Mouse (Mus musculus): ENCODE measurements at regions not wholly inside any gene's neighbourhood (a gene's known extent, or its start where the extent isn't known, plus 50 kb on each side); places are given as distances from the start of the nearest gene placed in this dataset.
"Not testable (repeated sequence)": the region's sequence is repeated elsewhere in the genome, so short reads cannot be mapped to it uniquely, and the experiment has no call there.

DNA sequence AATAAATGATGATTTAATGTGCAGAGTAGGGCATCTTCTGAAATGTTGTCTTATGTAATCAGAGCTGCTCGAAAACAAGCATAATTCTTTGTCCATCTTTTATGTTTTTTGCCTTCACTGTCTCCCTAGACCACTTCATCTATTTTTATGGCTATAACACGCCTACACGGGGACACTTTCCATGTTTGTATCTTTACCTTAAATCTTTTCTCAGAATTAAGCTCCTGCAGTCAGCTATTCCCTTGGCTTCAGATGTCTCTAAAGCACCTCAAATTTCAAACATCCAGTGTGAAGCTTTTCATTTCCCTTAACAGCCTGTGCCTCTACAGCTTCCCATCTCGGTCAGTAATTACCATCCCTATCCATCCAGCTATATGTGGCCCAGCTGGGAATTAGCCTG lies 242.7 kb upstream of the Ube2e3 start:
- no peak for ATAC-seq (replicated peaks; ENCODE audit: low FRiP score, low TSS enrichment, poor library complexity, severe bottlenecking)

DNA sequence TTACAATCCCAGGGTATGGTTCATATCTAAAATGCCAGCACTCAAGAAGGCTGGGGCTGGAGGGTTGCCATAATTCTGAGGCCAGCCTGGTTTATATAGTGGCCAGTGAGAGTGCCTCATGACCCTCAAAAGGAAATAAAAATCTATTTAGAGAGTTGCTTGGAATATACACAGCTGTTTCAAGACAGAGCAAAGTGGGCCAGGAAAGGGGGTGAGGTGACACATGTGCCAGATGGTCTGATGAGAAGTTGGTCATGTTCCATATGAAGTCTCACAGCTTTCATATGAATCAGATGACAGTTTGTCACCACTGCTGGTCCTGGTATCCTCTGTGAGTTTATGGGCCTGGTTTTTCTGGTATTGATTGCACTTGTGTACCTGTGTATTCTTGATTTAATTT lies 261.5 kb upstream of the Ube2e3 start:
- no peak for ATAC-seq (replicated peaks; ENCODE audit: low FRiP score, low TSS enrichment, poor library complexity, severe bottlenecking)

DNA sequence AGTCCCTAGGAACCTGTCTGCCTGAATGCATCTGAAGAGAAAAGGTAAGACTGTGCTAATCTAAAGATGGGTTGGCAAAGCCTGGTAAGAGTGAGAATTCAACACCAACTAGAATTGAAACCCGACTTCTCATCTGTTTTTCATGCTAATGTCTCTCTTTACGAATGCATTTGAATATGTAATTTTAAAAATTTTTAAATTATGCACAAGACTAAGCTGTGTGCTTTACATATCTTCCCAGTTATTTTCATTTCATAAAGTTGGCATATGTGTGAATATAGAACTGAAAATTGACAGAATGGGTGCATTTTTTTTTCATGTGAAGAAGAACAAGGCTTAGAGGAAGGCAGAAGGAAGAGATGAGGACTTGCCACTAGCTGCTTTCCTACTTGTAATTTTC lies 267.2 kb upstream of the Ube2e3 start:
- no peak for ATAC-seq (replicated peaks; ENCODE audit: low FRiP score, low TSS enrichment, poor library complexity, severe bottlenecking)

DNA sequence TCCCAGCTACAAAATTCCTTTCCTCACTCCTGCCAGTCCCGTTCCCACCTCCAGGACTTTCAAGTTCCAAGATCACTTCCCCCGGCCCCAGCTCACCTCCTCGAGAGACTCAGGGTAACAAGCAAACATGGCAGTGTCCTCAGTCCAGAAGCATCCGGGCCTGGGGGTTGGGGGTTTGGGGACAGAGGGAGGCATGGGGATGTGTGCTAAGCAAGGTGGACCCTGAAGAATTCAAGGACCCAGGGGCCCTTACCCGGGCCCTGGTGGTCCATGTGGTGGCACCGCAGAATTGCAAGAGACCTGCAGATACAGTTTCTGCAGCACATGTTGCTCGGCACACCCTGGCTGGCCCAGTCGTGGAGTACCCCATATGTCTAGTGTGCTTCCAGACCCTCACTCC lies 269.9 kb upstream of the Ube2e3 start:
- ATAC-seq (replicated peaks; ENCODE audit: low FRiP score, low TSS enrichment, poor library complexity, severe bottlenecking): no peak

DNA sequence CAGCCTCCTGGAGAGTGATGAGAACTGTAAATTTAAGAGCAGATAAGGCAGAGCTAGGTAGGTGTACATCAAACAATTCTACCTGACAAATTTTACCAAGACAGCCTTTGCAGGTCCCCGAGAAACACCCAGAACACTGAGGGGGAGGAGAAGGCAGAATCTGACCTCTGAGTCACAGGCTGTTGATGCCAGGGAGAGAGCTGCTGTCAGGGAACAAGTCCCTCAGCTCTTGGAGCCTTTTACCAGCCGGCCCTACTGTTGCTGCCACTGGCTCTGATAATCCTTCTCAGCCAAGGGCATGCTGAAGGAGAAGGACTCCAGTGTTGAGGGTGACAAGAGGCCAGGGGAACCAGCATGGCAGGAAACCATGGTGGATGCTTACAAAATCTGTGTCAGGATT lies 271.7 kb upstream of the Ube2e3 start:
- ATAC-seq (replicated peaks; ENCODE audit: low FRiP score, low TSS enrichment, poor library complexity, severe bottlenecking): no peak

DNA sequence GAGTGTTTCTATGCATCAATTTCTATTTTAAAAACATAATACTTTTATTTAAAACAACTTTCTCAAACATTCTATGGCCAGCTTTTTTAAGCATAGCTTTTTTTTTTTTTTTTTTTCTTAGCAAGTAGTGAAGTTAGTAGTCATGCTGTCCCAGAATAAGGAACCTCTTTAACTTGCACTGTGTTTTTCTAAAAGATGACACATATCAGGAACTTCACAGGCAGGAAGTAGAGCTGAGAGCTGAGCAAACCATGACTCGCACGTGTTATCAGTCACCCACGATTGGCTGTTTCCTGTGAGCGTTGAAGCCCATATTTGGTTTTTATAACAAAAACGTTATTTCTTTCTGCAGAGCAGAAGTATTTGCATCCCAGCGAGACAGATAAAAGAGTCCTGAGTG lies 287.9 kb upstream of the Ube2e3 start:
- peak; percentile 97 for ATAC-seq (replicated peaks; ENCODE audit: low FRiP score, low TSS enrichment, poor library complexity, severe bottlenecking)

DNA sequence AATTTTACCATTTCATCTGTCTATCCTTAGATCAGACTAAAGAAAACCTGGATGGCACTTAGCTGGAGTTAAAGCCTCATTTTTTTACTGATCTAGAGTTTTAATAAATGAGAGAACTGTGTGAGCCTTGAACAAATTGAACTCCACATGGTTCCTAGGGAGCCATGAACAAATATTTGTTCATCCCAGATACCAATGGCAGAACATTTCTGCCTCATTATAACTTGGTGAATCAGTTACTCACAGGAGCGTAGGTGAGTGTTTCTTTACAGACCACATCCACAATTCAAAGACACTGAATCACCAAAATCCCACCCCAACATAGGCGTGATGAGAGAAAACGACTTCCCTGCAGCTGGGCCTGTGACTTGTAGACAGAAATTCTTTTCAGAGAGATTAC lies 295.4 kb upstream of the Ube2e3 start:
- ATAC-seq (replicated peaks; ENCODE audit: low FRiP score, low TSS enrichment, poor library complexity, severe bottlenecking): no peak

DNA sequence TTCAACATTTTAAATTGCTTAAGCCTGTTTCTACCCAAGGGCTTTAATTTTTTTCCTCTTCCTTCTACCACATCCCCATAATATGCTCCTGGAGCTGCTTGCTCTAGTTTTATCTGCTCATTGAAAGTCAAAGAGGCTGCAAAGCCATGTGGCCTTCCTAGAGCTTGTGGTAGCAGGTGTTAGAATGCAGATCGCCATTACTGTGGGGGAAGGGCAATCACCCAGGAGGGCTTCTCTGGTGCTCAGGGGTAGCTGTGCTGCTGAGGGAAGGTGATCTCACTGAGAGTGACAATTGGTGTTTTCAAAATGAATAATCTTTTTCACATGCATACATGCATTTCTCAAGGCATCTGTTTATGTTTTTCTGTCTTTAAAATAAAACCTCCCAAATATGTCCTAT lies 309.8 kb upstream of the Ube2e3 start:
- no peak for ATAC-seq (replicated peaks; ENCODE audit: low FRiP score, low TSS enrichment, poor library complexity, severe bottlenecking)

DNA sequence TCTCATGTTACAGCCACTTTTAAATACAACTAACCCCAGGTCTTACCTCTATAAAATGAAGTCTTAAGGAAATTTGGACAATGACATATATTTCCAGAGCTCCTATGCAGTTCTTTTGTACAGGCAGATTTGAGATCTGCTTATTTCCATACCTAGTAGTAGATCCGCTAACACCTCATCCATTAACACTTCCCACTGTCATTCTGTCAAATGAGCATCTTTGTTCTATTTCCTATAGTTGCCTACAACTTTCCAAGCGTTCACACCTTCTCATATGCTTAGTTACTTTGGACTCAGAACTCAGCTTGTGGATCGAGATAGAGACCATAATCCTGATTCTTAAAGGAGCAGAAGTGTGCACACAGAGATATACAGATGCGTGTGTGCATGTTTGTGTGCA lies 316.8 kb upstream of the Ube2e3 start:
- ATAC-seq (replicated peaks; ENCODE audit: low FRiP score, low TSS enrichment, poor library complexity, severe bottlenecking): no peak

DNA sequence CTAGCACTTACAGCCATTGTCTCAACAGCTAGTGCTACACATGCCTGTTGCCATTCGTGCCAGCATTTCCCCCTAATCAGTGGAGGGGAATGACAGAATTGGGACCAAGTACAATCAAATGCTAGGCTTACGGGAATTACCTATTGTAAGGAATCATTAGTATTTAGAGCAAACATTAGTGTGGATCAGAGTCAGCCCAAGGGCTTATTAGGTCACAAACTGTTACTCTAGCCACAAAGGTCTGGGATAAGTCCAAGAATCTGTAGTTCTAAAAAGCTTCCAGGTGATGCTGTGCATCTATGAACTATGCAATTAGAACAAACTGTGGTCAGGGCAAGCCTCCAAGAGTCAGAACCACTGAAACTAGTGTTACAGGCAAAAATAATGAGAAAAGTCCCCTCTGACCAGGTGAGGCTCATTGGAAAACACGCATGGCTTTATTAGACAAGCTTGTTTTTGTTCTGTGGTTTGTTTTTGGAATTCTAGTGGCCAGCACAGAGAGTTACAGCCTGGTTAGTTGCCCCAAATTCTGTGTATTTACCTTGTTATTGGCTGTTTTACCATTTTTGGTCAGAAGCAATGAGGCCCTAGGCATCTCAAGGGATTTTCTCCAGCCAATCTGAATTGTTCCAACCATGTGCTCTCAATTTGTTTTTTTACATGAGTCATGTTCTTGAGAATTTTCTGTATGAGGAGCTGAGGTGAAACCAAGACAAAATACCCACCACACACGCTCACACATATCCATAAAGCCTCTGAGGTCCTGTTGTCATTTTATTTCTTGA lies 319.0 kb upstream of the Ube2e3 start:
- ATAC-seq (replicated peaks; ENCODE audit: low FRiP score, low TSS enrichment, poor library complexity, severe bottlenecking): no peak

DNA sequence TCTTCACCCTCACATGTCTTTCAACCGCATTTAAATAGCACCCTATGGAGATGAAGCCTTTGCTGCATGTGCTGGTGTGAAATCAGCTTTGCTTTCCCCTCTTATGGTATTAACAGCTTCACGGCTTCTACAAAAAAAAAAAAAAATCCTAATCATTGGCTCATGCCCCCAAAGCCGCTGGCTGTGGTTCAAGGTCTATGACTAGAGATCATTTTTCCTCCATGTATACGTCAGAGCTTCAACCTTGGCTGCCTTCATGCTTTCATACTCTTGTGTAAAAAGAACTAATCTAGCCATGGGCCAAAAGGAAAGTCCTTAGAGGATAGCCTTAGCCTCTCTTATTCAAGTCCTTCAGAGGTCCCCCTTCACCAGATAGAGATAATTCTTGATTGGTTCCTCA lies 320.6 kb upstream of the Ube2e3 start:
- ATAC-seq (replicated peaks; ENCODE audit: low FRiP score, low TSS enrichment, poor library complexity, severe bottlenecking): no peak

DNA sequence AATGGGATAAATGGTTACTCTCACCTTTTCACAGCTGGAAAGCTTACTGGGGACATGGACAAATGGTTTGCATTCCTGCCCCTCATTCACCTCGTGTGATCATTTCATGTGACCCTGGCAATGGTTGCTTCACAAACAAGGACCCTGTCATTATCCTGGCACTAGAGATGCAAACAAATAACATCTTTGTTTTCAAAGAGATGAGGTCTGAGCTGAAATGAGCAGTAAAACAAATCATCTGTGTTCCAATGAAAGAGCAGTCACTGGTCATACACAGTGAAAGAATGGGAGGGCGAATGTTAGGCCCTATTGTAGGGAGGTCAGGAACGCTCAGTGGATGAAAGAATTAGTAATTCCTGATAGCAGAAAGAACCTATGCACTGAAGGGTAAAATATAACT lies 327.5 kb upstream of the Ube2e3 start:
- ATAC-seq (replicated peaks; ENCODE audit: low FRiP score, low TSS enrichment, poor library complexity, severe bottlenecking): no peak

DNA sequence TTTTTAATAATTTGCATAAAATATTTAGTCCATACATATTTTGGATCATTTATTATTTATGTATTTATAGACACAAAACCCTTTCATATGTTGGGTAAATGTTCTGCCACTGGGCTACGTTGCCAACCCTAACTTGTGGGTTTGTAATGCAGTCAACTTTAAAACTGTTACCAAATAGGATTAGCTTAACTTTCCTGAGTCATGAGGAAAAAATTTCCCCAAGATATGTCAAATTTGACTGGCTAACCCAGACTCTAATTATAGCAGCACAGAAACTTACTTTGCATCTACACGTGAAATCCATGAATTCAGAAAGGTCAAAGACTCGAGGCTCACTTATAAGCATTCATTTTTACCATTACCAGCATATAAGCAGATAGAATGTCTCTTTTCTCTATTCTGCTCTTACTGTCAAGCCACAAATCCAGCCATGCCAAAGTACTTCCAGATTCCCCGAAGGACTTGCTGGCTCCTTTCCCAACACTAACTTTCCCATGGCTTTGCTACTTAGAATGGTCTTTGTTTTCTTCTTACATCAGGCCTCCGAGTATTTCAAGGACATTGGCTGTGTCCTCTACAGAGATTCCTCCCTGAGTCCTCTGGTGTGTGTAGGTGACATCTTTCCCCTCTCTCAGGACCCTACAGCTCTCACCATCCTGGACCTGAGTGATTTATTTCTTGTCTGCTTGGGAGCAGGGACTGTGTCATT lies 328.2 kb upstream of the Ube2e3 start:
- ATAC-seq (replicated peaks; ENCODE audit: low FRiP score, low TSS enrichment, poor library complexity, severe bottlenecking): no peak

DNA sequence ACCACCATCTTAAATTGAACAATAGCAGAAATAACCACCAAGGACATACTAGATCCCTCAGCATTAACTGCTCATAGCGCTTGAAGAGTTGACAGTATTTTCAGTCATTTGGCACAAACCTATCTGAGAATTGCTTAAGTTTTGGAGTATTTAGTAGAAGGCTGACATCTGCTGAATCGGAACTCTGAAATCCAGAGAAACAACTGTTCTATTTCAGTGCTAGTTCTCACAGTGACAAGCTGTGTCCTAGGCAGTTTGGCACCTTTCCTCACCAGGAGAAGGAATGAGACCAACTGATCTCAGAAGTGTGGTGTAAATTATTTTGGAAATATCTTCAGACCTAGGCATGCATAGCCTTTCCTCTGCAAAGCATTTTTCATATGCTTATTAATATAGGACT lies 330.4 kb upstream of the Ube2e3 start:
- ATAC-seq (replicated peaks; ENCODE audit: low FRiP score, low TSS enrichment, poor library complexity, severe bottlenecking): no peak

DNA sequence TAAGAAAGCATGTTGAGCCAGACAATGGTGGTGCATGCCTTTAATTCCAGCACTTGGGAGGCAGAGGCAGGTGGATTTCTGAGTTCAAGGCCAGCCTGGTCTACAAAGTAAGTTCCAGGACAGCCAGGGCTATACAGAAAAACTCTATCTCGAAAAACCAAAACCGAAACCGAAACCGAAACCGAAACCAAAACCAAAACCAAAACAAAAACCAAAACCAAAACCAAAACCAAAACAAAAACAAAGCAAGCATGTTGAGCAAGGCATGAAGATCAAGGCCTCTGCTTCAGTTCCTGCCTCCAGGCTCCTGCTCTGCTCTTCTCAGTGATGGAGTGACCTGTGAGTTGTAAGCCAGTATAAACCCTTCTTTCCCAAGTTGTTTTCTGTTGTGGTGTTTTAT lies 334.0 kb upstream of the Ube2e3 start:
- ATAC-seq (replicated peaks; ENCODE audit: low FRiP score, low TSS enrichment, poor library complexity, severe bottlenecking): not testable (repeated sequence)

DNA sequence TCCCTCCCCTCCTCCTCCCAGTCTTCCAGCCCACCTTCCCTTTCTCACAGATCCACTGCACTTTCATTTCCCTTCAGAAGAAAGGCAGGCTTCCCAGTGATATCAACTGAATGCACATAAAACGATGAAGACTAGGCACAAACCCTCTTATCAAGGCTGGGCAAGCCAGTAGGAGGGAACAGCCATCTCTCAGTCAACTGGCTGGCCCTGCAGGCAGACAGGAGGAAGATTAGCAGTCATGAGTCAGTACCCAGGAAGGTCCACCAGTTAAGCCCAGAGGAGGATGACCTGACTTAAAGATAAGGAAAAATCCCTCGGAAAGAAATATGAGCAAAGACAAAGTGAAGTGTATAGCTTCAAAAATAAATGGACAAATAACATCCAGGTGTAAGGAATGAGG lies 337.4 kb upstream of the Ube2e3 start:
- peak; percentile 74 for ATAC-seq (replicated peaks; ENCODE audit: low FRiP score, low TSS enrichment, poor library complexity, severe bottlenecking)

DNA sequence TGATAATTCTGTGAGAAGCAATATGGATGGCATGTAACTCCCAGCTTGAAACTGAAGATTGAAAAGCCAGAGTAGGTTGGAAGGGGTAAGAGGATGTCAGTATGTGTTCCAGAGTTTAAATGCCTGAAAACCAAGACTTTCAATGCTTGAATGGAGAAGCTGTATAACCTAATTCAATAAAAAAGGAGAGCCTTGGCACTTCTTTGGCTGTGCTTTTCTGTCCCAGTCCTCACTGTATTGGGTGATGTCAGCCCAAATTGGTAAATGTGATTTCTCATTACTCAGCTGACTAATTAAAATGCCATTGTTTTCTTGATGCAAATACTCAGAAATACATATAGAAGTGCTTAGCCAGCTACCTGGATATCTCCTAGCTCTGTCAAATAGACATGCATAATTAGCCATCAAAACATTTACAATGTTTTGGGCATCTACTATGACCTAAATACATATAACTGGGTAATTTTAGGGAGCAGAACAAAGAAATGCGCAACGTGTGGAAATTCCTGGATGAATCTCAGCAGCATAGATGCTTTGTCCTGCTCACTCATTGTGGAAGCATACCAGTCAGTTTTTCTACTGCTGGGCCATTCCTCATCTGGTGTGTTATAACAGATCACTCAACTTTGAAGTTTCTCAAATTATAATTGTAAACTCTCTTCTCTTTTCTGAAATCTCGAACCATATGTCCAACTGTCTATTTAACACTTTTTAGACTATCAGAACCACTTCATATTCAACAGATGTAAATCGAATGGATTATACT lies 347.5 kb upstream of the Ube2e3 start:
- no peak for ATAC-seq (replicated peaks; ENCODE audit: low FRiP score, low TSS enrichment, poor library complexity, severe bottlenecking)

DNA sequence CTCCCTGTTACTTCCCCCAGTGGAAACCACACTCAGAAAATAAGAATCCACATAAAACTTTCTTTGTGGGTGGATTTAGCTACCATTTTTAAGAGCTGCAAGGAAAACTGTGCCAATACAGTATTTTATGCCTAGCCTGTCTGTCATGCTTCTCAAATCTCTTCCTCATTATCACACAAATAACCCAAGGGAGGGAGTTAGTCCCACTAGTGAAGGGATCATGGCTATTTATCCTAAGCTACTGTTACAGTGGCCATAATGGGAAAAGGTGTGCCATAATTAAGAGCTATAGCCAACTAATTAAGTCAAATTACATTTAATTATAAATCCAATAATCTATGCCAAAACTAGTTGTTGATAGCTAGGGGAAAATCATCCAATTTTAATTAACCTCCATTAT lies 374.8 kb upstream of the Ube2e3 start:
- ATAC-seq (replicated peaks; ENCODE audit: low FRiP score, low TSS enrichment, poor library complexity, severe bottlenecking): no peak

DNA sequence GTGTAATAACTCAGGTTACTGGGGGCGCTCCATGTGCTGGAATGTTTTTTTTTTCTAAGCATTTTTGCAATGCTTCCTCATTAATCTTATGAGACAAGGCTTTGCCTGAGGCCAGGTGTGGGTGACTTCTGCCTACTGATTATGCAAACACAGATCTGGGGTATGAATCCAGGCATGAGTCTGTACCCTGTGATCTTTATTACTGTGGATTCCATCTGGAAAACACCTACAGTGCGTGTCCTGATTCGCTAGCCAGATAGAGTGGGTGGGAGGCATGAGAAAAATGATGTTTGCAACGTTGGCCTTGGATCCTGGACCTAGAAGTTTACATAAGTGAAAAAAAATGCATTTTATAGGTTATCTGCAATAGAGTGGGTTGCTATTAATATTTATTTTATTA lies 387.9 kb upstream of the Ube2e3 start:
- ATAC-seq (replicated peaks; ENCODE audit: low FRiP score, low TSS enrichment, poor library complexity, severe bottlenecking): no peak

DNA sequence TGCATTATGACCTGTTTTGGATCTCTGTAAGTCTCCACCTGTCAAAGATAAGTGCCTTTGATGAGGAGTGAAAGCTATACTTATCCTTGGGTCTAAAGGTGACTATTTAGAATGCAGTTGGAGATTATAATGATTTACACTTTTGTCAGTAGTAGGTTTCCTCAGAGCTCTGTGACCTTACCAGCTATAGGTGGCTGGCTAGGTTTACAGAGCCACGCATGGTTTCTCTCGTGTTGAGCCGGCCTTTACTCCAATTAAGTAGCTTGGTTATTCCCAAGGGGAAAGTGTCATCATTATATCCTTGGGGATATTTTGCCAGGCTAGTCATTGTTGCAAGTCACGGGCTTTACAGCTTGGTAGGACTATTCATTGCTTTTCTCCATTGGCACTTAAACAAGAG lies 408.5 kb upstream of the Ube2e3 start:
- ATAC-seq (replicated peaks; ENCODE audit: low FRiP score, low TSS enrichment, poor library complexity, severe bottlenecking): no peak

DNA sequence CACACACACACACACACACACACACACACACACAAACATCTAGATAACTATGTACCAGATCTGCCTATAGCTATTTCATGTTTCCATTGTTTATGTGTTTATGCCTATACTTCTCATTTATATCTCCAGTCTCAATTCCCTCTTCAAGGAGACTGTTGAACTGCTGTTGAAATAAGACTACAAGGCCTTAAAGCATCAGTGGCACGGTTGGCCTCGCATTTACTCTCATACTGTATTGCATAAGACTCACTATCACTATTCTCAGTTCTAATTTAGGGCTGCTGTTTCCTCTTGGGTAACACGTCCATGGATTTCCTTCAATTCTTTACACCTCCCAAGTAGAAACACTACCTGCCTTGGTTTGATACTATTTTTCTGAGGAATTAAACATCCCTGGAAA lies 414.5 kb upstream of the Ube2e3 start:
- ATAC-seq (replicated peaks; ENCODE audit: low FRiP score, low TSS enrichment, poor library complexity, severe bottlenecking): no peak

All from megakaryocyte-erythroid progenitor cell, adult 5-6 weeks (primary cell).